Mouse (Mus musculus): ENCODE data around the gene Nr1d1. TPM values are rescaled to one million over a fixed set of nuclear protein-coding genes. Genes with fewer than 3 reads are reported as not detected.

The Nr1d1 gene
- polyA plus RNA-seq (2012): 6.6 and 10.2 TPM in 2 replicates

DNA sequence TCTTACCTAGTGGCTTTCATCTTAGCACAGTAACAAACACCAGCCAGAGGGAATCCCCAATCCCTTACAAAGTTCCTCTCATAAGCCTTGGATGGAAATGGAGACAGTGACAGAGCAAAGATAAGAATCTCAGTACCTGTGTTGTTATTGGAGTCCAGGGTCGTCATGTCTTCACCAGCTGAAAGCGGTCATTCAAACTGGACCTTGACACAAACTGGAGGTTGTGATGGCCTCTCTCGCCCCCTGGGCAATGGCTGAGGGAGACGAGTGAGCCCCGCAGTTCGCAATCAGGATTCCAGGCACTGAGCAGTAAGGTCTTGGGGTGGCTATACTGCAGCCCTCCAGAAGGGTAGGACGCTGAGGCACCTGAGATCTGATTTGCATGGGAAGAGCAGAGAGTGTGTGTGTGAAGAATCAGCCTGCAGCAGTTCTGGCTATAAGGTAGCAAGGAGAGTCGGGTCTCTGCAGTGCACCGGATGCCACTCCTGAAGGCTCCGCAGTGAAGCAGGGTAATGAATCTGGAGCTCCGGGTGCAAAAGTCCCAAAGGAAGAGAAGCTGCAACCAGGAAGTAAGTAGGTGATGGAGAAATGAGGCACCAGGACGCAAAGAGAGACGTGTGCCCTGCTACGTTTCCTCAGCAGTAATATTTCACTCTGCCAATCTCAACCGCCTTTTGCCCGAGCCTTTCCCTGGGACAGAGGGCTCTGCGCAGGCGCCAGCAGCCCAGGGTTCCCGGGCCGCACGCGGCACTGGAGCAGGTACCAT, at the start of gene Nr1d1:
Nr1d1 (minus strand) TSS at position 752 of the 766 bp plus-strand sequence.

DNA sequence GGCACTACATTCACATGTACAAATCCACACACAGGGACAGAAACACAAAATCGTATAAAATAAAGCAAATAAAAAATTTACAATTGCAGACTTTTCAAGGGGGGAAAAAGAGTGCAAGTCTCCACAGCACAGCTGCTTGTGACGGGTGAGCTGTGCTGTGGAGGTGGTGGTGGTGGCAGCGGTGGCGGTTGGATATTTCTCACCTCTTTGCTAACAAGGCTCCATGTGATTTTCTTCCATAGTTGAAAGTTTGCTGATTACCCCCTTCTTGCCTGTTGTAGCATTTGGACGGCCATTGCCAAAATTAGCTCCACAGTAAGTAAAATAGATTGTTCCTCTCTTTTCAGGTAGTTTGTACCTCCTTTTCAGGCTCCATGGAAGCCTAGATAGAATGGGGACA, 29.5 kb upstream of the Nr1d1 start, which contains the start of gene Casc3:
Casc3 (plus strand) TSS at position 301 of the 400 bp plus-strand sequence.

DNA sequence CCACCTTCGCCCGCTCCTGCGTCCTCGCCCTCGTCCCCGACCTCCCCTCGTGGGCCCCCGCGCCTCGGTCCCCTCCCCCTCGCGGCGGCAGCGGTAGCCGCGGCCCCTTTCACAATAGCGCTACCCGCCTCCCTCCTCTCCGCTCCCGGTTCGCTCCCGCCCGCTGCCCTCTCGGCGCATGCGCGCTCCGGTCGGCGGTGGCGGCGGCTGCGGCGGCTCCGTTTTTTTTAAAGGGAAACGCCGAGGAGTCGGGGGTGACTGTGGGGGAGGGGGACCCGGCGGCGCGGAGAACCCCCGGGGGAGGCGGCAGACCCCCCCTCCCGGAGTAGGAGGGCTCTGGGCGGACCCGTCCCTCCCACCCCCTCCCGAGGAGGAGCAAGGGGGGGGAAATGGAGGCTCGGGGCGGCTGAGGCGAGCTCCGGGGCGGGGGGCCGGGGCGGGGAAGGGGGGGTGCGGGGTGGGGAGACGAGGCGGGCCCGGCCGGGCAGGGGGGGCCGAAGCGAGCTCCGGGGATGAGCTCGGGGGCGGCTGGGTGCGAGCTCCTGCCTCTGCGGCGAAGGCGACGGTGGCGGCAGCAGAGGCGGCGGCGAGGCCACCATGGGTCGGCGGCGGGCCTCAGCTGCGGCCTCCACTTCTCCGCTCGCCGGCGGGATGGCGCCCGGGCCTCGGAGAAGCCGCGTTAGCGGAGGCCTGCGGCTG, 20.0 kb upstream of the Nr1d1 start, which contains the start of gene Msl1:
Msl1 (plus strand) TSS at position 502 of the 699 bp plus-strand sequence.

DNA sequence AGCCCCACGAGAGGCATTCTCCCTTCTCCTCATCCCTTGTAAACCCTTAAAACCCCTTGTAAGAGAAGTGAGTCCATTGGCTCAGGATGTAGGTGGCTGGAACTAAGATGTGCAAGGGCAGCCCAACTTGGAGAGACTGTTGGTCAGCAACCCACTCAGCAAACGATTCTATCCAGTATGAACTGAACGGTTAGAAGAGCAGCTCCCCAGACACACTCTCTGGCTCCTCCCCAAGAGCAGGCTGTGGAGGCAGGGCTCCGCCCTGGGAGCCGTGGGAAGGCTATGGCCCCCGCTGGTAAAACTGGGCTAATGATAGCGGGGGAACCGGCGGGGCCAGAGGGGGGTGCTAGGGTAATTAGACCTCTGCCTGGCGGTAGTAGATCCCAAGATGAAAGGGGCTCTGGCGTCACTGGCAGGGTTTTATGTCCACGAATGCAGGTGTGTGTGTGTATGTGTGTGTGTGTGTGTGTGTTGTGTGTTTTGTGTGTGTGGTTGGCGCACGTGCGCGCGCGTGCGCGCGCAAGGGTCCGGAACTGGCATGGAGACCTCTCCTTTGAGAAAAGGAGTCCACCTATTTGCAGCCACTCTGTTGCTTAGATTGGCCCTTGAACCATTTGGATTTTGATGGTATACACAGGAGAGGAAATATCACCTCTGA, 34.6 kb downstream of the Nr1d1 start, which contains the start of gene Thra:
Thra (plus strand) TSS at position 246 of the 658 bp plus-strand sequence.

DNA sequence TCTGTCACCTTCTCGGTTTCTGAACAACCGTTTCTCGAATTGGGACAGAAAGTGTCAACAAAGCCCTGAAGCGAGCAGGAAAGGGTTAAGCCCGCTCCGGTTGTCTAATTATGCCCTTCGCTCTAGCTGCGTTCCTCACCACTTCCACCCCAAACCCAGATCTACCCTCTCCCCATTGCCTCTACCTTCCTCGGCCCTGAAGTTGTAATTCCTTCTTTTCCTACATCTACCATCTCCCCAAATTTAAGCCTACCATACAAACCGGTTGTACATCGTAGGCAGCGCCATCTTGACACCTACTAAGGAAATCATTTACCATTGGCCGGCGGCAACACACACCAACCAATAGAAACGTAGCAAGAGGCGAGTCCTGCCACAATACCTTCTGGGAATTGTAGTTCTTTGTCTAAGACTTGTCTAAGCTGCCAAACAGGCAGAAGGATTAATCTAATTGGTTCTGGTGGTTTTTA, 46.0 kb downstream of the Nr1d1 start, which contains the start of gene Med24:
Med24 (minus strand) TSS at position 317 of the 470 bp plus-strand sequence.

Other genes with a start within 250 kb of the Nr1d1 start
- gene Ikzf3, start 229.3 kb downstream of the Nr1d1 start, polyA plus RNA-seq (2012): 0.79 and 0.83 TPM in 2 replicates
- 0.17 and 0.28 TPM in 2 replicates for gene Zpbp2, start 224.2 kb downstream of the Nr1d1 start, polyA plus RNA-seq (2012)
- 22.3 and 28.1 TPM in 2 replicates for gene Ormdl3, start 188.0 kb downstream of the Nr1d1 start, polyA plus RNA-seq (2012)
- gene Lrrc3c, start 177.0 kb downstream of the Nr1d1 start, polyA plus RNA-seq (2012): 0.12 TPM in 1 of 2 replicates, not detected in the other
- gene Gm12355, start 149.7 kb downstream of the Nr1d1 start, polyA plus RNA-seq (2012): not detected in 2 replicates
- gene Gsdma3, start 149.0 kb downstream of the Nr1d1 start, polyA plus RNA-seq (2012): not detected in 2 replicates
- not detected in 2 replicates for gene Gsdma2, start 128.6 kb downstream of the Nr1d1 start, polyA plus RNA-seq (2012)
- 0.05 TPM in 1 of 2 replicates, not detected in the other for gene Gsdma, start 111.0 kb downstream of the Nr1d1 start, polyA plus RNA-seq (2012)
- gene Psmd3, start 92.8 kb downstream of the Nr1d1 start, polyA plus RNA-seq (2012): 145 and 178 TPM in 2 replicates
- gene Csf3, start 74.1 kb downstream of the Nr1d1 start, polyA plus RNA-seq (2012): 0.08 and 0.45 TPM in 2 replicates
- gene Med24, start 45.9 kb downstream of the Nr1d1 start, polyA plus RNA-seq (2012): 92.5 and 107 TPM in 2 replicates
- gene Thra, start 34.7 kb downstream of the Nr1d1 start, polyA plus RNA-seq (2012): 76.8 and 81.3 TPM in 2 replicates
- gene Msl1, start 20.2 kb upstream of the Nr1d1 start, polyA plus RNA-seq (2012): 72.9 and 73.6 TPM in 2 replicates
- gene Casc3, start 29.6 kb upstream of the Nr1d1 start, polyA plus RNA-seq (2012): 35.5 and 41.4 TPM in 2 replicates
- gene Rapgefl1, start 61.5 kb upstream of the Nr1d1 start, polyA plus RNA-seq (2012): 0.75 and 1.0 TPM in 2 replicates
- 24.6 and 26.7 TPM in 2 replicates for gene Wipf2, start 88.3 kb upstream of the Nr1d1 start, polyA plus RNA-seq (2012)
- gene Cdc6, start 132.5 kb upstream of the Nr1d1 start, polyA plus RNA-seq (2012): 2.5 and 3.2 TPM in 2 replicates
- 63.7 and 64.3 TPM in 2 replicates for gene Rara, start 152.5 kb upstream of the Nr1d1 start, polyA plus RNA-seq (2012)
- 0.11 TPM in 1 of 2 replicates, not detected in the other for gene Gjd3, start 207.7 kb upstream of the Nr1d1 start, polyA plus RNA-seq (2012)
- 17.4 and 24.1 TPM in 2 replicates for gene Top2a, start 248.9 kb upstream of the Nr1d1 start, polyA plus RNA-seq (2012)

Measured in megakaryocyte-erythroid progenitor cell, adult 5 weeks (primary cell).